Mouse (Mus musculus): ENCODE measurements at regions not wholly inside any gene's neighbourhood (a gene's known extent, or its start where the extent isn't known, plus 50 kb on each side); places are given as distances from the start of the nearest gene placed in this dataset.

DNA sequence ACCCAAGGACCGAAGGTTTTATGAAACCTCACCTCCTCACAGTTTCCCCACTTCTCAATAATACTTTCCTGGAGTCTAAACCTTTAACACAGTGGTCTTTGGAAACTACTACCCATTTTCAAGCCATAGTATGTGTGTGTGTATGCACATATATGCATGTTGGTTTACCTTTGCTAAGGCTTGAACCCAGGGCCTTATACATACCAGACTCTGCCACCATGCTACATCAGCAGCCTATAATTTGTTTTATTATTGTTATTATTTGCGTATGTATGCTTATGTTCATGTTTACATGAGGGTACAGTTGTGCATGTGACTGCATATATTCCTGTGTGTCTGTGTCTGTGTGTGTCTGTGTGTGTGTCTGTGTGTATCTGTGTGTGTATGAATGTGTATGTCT lies 58.2 kb upstream of the Cpsf6 start:
- TF ChIP-seq CTCF (IDR thresholded peaks at IDR 0.05; ENCODE audit: low read depth) (no peak), EP300 (optimal IDR thresholded peaks at IDR 0.05) (no peak)
